26 mouse cellular contexts compared by ENCODE assay signal in the genomic region with DNA sequence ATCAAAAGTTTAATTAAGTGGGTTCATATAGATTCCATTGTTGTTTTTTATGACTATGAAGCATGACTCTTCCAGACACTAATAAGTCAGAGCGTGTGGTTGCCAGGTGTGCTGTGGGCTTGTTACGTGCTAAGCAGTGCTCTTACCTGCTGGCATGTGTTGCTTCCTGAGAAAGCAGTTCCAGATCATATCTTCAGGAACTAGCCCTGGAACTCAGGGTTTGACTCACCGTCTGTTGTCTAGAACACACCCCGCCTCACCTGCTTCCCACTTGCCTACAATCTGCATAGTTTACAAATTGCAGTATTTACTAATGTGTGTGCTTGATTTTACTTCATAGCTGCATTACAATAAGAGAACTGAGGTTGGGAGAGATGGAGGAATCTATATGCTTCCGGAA.
"Had no signal": no experiment of that assay in that cellular context is flagged by ENCODE, and none has a peak within 500 bp of the region (broad histone marks: within the 10 kb centered on the region; RNA-seq: fewer than 3 reads in every experiment).

No protein-coding gene starts in this region.

- H3K4me2 ChIP-seq: embryonic facial prominence, embryonic 12.5 days; embryonic facial prominence, embryonic 13.5 days; embryonic facial prominence, embryonic 15.5 days; forebrain, embryonic 12.5 days; forebrain, embryonic 13.5 days; forebrain, embryonic 15.5 days had no signal

- H3K27ac ChIP-seq: embryonic facial prominence, embryonic 10.5 days; embryonic facial prominence, embryonic 12.5 days; embryonic facial prominence, embryonic 13.5 days; embryonic facial prominence, embryonic 15.5 days; forebrain, embryonic 10.5 days; forebrain, embryonic 12.5 days; forebrain, embryonic 13.5 days; forebrain, embryonic 15.5 days; heart, adult 2 months had no signal

- H3K4me1 ChIP-seq: forebrain, embryonic 15.5 days had no signal

- H3K9me3 ChIP-seq: embryonic facial prominence, embryonic 10.5 days; embryonic facial prominence, embryonic 12.5 days; embryonic facial prominence, embryonic 13.5 days; embryonic facial prominence, embryonic 15.5 days; forebrain, embryonic 10.5 days; forebrain, embryonic 12.5 days; forebrain, embryonic 13.5 days; forebrain, embryonic 15.5 days had no signal

- H3K27me3 ChIP-seq: embryonic facial prominence, embryonic 12.5 days; embryonic facial prominence, embryonic 13.5 days; embryonic facial prominence, embryonic 15.5 days; forebrain, embryonic 12.5 days; forebrain, embryonic 13.5 days; forebrain, embryonic 15.5 days had no signal

- ATAC-seq: forebrain, embryonic 13.5 days; forebrain, embryonic 14.5 days; forebrain, embryonic 15.5 days; forebrain, embryonic 16.5 days; forebrain, postnatal 0 days had no signal

- H3K9ac ChIP-seq: embryonic facial prominence, embryonic 12.5 days; embryonic facial prominence, embryonic 13.5 days; embryonic facial prominence, embryonic 15.5 days; forebrain, embryonic 12.5 days; forebrain, embryonic 13.5 days; forebrain, embryonic 15.5 days; forebrain, postnatal 0 days had no signal

- H3K4me3 ChIP-seq: embryonic facial prominence, embryonic 10.5 days; embryonic facial prominence, embryonic 12.5 days; embryonic facial prominence, embryonic 13.5 days; embryonic facial prominence, embryonic 15.5 days; erythroblast, embryonic 14.5 days; forebrain, embryonic 10.5 days; forebrain, embryonic 12.5 days; forebrain, embryonic 13.5 days; forebrain, embryonic 15.5 days; heart, adult 2 months had no signal

- H3K36me3 ChIP-seq: embryonic facial prominence, embryonic 15.5 days; forebrain, embryonic 10.5 days; forebrain, embryonic 15.5 days had no signal

- DNase-seq: cerebellum, adult 18-20 months; cerebellum, adult 2 months; cerebellum, adult 8-10 months; cerebellum, adult 9-10 months; cerebellum, adult 9-11 months; cerebellum, postnatal 10 days; cerebellum, postnatal 14 days; cerebellum, postnatal 25 days; cerebellum, postnatal 36 days; embryo, embryonic 11 days; forebrain, postnatal 0 days; gastrocnemius, postnatal 14 days; gastrocnemius, postnatal 25 days; gastrocnemius, postnatal 36 days; heart, adult 2 months had no signal
